Mouse (Mus musculus) lung, postnatal 36 days (tissue): ENCODE measurements around the gene Thbs1.

Experiments
- DNase-seq: peaks from one replicate; pipeline ENCODE4 v3.0.0; 2022; ENCODE audit warnings: mixed read lengths

The Thbs1 gene

DNA sequence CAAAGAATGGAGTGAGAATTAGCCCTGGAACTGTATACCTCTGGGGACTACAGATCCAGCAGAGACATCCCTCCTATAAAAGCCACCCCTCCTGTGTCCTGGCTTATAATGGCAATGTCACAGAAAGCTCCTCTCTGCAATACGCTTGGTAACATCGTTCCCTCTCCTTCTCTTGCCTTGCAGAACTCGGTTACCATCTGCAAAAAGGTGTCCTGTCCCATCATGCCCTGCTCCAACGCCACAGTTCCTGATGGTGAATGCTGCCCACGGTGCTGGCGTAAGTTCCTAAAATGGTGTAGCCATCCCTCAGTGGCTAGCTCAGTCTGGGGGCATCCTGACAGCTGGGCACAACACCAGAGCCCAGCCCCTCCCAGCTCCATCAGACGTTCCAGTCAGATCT is 4.0 kb downstream of the Thbs1 start:
- no peak for DNase-seq

DNA sequence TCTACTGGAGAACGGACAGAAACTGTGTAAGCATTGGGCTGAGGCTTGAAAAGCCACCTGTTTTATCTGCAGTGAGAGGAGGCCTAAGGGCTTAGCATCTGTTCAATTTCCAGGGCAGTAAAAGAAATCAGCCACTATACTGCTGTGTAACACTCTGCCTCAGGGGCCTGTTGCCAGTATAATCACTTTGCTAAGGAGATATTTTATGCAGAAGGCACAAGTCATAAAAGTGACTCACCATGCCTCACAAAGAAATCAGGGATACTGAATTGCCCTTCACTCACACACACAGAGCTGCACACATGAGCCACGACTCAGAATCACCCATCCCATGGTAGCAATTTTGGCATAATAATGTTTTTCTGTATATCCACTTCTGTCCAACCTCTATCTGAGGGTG is 4.5 kb downstream of the Thbs1 start:
- DNase-seq = no peak

DNA sequence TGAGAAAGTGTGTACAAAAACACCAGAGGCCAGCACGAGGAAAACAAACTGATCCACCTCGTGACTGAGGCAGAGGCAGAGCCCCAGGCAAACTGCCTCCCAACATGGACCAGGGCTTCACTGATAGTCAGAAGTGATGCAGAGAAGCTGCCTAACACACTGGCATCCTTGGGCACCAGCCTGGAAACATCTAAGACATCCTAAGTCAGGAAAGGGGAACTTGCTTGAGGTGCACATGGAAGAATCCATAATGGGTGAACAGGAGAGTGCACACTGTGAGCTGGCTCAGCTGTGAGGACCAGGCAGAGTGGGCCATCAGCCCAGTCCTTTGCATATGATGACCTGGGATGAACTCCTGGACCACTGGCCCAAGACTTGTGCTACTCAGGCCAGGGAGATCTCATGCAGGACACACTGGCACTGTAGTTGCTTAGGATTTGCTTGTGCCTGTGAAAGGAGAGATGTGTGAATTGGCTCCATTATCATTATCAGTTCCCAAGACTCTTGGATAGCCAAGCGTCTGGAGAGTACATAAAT is 5.1 kb downstream of the Thbs1 start:
- DNase-seq = no peak

DNA sequence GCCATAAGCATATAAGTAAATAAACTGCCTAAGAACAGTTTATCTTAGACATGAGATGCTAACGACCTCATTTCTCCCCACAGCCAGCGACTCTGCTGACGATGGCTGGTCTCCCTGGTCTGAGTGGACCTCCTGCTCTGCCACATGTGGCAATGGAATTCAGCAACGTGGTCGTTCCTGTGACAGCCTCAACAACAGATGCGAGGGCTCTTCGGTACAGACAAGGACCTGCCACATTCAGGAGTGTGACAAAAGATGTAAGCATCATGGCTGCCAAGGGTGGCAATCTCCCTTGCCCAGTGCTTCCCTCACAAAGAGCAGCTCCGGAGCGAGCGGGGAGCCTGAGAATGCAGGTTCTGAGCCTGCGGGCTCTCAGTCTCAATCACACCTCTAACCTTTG is 5.7 kb downstream of the Thbs1 start:
- no peak for DNase-seq

DNA sequence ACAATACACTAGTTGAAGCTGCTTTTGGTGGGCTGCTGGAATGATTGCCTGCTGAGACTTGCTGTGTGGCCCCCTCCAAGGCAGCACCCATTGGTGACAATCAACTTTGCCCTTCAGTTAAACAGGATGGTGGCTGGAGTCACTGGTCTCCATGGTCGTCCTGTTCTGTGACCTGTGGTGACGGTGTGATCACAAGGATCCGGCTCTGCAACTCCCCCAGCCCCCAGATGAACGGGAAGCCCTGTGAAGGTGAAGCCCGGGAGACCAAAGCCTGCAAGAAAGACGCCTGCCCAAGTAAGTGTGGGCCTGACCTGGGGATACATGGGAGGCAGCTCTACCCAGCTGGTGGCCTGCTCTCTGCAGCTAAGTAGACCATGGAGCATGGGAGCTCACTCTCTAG is 6.4 kb downstream of the Thbs1 start:
- DNase-seq = no peak

DNA sequence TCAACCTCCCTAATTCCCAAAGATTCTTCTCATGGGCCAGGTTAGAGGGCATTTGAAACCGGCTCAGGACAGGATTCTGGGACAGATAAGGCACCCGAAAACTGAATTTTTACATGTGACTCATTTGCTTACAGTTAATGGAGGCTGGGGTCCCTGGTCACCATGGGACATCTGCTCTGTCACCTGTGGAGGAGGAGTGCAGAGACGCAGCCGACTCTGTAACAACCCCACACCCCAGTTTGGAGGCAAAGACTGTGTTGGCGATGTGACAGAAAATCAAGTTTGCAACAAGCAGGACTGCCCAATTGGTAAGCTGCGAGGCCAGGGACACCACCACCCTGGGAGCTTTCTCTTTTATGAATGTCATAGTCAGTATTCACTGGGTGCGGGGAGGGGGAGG is 6.8 kb downstream of the Thbs1 start:
- no peak for DNase-seq

DNA sequence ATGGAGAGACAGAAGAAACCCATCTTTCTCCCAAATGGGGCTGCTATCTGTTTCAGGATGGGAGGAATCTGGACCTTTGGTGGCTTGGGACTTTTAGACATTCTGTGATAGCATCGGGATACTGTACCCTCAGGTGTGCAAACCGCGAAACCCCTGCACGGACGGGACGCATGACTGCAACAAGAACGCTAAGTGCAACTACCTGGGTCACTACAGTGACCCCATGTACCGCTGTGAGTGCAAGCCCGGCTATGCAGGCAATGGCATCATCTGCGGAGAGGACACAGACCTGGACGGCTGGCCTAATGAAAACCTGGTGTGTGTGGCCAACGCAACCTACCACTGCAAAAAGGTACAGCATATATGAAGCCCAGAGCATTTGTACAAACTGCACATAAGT is 8.0 kb downstream of the Thbs1 start:
- no peak for DNase-seq

DNA sequence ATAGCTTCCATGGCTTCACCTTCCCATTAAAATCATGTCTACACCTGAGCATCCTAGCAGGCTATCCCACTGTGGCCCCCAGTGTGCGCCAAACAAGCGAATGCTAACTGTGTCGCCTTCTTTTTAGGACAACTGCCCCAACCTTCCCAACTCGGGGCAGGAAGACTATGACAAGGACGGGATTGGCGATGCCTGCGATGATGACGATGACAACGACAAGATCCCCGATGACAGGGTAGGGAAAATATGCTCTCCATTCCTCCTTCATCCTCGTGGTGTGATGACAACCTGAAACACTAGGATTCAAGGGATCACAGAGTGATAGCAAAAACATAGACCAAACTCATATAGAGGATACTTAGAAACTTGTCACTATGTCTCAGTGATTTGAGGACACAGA is 8.4 kb downstream of the Thbs1 start:
- DNase-seq = no peak

DNA sequence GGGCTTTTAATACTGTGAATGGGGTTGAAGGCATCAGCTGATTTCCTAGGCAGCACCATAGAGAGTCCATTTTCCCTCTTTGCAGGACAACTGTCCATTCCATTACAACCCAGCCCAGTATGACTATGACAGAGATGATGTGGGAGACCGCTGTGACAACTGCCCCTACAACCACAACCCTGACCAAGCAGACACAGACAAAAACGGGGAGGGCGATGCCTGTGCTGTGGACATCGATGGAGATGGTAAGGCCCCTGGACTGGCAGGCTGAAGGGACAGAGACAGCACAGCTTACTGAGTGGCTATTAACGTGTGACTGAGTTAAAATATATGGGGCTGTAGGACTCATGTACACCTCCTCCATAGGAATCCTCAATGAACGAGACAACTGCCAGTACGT is 9.1 kb downstream of the Thbs1 start:
- DNase-seq = no peak

DNA sequence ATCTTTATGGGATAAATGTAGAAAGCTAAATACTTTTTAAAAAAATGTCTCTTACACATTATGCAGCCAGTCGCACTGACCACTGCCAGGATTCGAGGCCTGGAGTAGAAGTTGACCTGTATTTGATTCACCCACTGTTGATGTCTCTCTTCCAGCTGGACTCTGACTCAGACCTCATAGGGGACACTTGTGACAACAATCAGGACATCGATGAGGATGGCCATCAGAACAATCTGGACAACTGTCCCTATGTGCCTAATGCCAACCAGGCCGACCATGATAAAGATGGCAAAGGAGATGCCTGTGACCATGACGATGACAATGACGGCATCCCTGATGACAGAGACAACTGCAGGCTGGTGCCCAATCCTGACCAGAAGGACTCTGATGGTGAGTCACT is 10.6 kb downstream of the Thbs1 start:
- no peak for DNase-seq

DNA sequence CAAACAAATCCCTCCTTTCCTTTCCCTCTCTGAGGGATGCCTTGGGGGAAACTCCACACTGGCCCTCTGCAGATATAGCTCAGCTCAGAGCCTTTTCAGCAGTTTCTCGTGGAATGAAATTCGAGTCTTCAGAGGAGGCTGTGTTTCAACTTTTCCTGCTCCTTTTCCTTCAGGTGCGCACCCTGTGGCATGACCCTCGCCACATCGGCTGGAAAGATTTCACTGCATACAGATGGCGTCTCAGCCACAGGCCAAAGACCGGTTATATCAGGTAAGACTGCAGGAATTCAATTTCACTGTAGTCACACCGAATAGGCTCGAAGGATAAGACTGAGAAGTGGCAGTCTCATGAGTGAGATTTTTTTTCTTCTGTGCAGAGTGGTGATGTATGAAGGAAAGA is 12.1 kb downstream of the Thbs1 start:
- DNase-seq = no peak

DNA sequence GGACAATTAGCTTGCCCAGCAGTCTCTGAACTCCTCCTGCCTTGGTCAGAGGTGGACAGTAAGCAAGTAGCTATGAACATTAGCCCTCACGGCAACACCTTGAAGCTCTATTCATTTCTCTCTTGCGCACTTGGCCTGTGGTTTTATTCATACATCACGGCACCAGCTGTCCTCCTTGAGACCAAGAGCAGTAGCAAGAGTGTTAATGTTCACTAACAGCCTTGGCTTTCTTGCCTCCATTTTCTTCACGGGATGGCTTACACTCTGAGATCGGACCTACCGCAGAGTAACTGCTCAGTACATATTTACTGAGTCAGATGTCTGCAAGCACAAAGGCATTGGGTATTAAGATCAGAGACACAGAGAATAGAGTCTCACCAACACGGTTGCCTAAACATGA is 12.8 kb downstream of the Thbs1 start:
- no peak for DNase-seq

DNA sequence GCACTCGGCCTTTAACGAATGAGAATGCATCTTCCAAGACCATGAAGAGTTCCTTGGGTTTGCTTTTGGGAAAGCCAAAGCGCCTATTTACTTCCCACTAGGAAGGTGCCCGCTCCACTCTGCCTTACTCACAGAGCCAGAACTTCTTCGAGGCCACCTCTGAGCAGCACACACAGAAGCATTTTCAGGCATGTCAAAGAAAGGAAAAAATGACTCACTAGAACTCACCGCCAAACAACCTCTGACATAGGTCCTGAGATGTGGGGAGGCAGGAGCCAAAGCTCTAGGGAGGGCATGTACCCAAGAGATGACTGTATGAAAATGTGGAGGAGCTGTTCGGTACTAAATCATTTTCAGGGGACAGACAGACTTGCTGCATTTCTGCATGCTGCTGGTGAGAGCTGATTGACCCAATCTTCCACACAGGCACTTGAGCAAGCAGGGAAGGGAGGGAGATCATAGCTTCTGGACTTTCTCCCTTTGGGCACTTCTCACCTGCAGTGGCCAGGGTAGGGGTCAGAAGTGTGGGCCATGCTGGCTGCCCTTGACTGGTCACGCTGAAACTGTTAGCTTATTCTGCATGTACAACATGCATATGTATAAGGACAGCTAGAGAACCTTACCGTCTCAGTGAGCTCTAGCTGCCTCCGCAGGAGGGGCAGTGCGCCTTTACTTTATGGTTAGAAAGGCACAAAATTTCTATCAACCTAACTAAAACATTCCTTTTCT is 13.7 kb downstream of the Thbs1 start:
- DNase-seq = no peak

DNA sequence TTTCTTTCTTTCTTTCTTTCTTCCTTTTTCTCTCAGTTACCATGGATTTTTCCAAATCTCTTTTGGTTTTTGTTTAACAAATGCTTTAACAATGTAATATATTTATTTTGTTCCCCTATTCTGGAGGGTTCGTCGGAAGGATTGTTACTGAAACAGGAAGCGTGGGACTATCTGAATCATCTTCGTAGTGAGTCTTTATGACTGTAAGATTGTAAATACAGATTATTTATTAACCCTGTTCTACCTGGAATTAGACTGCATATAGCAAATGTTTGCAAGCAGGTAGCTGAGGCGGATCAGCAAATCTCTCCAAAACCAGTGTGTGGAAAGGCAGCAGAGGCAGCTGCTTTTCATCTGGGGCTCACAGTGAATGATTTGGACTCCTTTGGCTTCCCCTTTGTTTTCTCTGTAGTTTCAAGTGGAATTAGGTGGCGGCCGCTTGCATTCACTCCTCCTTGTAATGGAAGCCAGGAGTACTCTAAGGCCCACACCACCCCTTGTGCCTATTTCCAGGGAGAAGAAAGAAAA is 14.3 kb downstream of the Thbs1 start:
- DNase-seq = no peak

DNA sequence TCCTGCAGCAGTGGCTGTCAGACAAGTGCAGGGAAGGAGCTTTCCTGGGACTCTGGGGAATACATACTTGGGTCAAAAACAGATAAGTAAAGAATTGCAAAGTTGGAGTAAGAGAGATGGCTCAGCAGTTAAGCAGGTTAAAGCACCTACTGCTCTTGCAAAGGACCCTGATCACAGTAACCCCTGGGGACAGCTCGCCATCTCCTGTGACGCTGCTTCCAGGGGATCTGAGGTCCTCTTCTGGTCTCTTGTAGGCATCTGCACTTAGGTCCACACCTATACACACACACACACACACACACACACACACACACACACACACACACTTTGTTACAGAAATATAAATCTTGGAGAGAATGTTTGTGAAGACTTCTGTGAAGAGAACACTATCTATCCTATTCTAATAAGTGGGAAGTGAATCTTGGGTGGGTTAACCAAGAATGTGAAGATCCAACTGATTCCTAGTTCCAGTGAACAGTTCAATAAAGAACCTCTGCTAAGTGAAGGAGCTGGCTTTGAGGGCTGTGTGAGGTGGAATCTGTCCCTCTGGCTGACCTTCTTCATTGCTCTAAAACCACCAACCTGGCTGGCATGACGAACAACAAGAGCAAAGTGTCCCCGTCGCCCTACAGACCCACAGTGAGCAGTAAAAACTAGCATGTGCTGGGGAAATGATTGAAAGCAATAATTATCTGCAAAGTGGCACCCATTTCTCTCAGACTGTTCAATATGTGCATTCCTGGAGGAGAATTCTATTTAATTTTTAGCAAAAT is 16.0 kb downstream of the Thbs1 start:
- no peak for DNase-seq

DNA sequence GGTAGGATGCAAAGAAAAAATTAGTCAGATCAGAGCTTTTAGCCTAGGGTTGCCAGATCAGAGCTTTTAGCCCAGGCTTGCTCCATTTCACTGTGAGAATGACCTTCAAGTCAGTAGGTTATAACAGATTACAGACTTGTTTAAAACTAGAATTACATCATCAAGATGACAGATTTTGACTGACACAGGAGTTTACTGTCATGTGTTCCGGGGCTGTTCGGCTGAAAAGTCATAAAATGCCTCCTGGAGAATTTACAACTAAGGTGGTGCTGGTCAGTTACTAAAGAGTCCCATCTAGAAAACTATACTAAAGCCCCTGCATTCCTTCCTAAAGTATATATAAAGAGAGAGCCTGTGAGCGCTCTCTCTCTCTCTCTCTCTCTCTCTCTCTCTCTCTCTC is 16.6 kb downstream of the Thbs1 start:
- no peak for DNase-seq

DNA sequence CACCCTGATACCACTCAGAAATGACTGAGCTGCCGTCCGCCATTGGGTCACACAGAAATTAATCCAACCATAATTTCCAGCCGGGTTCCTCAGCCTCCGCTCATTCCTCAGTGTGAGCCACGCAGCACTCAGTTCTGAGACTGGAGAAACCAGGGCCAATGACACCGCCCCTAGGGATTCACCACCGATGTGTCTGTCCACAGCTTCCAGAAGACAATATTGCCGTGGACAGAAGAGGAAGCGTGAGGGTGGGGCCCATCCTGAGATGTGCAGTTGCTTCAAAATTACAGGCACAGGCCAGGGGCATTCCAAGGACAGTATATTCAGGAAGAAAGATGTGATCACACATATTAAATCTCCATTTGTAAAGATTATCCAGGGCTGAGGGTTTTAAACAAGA is 25.4 kb downstream of the Thbs1 start:
- peak; percentile 57 for DNase-seq

DNA sequence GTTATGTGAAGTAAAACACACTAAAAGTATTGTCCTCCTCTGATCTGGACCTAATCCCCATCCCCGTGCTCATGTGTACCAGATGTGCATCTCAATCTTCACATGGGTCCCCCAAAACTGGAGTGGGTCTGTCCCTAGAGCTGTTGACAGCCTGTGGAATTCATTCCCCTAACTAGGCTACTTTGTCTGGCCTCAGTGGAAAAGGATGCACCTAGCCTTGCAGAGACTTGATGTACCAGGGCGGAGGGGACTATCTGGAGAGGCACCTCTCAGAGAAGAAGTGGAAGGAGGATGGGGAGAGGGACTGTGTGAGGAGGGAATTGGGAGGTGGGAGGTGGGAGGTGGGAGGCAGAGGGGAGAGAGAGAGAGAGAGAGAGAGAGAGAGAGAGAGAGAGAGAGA is 26.1 kb downstream of the Thbs1 start:
- DNase-seq = no peak

DNA sequence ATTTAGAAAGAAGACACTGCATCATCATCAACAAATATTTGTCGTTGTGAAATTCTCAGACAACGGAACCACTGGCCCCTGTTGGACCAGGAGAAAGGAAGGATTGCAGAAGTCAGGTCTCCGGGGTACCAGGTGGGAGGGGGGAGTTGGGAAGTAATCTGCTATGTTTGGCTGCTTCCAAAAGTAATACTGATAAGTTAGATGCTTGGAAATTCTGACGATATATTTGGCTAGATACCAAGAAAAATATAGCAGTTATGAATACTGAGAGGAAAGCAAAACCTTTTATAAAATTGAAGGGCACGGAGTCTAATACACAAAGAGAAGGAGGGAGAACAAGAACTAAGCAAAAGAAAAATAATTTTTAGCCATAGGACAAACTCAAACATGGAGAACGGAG is 27.6 kb downstream of the Thbs1 start:
- no peak for DNase-seq

DNA sequence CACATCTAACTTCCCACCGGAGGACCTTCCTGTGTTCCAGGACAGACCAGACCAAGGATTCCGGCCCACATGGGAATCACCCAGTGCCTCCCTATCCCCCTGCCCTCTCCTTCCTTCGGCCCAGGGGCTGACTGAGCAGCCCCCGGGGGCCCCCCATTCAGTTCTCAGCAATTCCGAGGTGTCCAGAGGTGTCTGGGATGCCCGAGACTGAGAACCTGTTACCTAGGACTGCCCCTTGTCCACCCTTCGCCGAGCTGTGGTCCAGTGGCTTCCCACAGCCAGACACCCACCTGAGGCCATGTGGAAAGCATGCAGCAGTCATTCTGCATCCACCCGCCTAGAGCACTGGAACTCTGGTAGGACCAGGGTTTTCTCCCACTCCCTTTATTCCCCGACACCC is 30.0 kb downstream of the Thbs1 start:
- DNase-seq = no peak

DNA sequence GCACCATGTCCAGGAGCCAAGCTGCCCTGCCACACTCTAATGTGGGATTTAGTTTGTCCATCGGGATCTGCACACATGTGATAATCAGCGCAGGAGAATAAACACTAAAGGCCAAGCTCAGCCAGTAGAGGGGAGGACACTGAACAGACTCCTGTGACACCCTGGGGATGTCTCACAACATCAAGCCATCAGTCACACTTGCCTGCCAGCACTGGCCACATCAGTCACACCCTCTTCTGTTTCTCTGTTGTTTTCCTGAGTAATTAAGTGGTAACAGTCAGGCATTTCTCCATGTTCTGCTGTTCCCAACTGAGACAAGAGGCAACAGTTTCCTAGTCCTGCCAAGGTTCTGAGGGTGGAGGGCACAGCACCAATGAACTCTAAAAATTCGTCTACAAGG is 36.1 kb downstream of the Thbs1 start:
- DNase-seq = peak; percentile 9

DNA sequence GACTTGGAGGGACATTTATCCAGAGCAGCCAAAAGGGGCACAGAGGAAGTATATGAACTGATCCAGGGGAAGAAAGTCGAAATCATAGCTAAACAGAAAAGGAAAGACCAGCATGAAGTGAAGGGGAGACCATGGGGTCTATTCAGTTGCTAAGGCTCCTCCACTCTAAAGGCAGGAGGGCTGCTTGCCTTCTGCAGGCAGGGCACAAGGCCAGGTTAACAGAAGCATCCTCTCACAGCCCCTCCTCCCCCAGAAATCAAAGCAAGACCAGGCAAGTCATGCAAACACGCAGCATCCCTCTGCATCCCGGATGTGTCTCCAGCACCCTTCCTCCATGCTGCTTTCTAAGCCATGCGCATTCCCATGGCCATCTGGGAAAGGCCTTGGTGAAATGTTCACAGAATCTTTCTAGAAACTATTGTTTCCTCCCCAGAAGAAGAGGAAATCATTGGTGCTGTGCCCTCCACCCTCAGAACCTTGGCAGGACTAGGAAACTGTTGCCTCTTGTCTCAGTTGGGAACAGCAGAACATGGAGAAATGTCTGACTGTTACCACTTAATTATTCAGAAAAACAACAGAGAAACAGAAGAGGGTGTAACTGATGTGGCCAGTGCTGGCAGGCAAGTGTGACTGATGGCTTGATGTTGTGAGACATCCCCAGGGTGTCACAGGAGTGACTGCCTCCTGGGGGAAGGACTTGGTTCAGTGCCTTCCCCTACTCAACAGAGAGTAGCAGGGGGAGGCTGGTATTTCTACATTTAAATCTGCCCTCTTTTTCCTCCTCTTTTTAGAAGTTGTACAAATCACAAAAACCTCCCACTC is 36.9 kb downstream of the Thbs1 start:
- peak; percentile 7 for DNase-seq

DNA sequence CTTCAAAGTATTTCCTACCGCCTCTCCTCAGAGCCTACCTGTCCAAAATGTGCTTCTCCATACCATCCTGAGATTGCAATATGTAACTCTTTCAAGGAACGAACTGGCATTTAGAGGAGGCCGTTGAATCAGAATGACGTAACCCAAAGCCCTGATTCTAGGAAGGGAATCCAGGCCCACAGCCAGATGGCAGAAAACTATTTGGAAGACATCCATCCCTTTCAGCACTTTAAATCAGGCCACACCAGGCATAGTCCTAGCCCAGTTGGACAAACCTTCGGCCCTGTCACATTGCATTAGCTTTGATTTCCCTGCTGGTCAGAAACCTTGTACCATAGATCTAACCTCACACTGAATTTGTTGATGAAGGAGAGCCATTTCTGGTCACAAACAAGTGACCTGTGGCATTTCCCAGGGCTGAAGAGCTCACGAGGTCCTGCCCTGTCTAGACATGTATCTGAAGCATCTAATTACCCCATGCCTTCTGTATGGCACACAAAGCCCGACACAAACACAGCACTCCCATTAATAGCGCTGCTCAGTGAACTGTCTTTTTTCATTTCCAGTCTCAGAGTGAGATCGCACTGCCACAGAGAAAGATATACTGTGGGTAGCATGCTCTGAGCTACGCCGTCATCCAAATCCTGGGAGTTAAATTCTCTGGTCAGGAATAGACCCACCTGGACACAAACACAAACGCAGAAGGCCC is 38.3 kb downstream of the Thbs1 start:
- DNase-seq = peak; percentile 79
